Mouse (Mus musculus): Measurements from ENCODE around the gene Reg3a.
"Not testable (repeated sequence)": the region's sequence is repeated elsewhere in the genome, so short reads cannot be mapped to it uniquely, and the experiment has no call there.

Reg3a gene

DNA sequence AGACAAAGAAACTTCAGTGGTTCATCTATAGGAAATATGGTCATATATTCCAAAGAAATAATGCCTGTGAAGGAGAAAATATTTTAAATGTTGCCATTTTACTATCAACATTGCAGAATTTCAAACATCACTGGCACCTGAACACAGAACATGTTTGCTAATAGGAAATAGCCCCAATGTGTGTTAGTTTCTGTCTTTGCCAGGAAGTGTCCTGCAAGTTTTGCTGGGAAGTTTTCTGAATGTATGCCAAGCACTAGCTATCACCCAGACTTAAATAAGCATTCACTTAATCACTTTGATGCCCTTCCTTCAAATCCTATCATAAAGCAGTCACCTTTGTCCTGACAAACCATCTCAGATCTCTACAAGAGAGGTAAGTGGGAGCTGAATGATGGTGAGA, at the start of gene Reg3a:
Gene Reg3a (plus strand): TSS at position 301 of the 400 bp plus-strand sequence.
- DNase-seq = no peak

DNA sequence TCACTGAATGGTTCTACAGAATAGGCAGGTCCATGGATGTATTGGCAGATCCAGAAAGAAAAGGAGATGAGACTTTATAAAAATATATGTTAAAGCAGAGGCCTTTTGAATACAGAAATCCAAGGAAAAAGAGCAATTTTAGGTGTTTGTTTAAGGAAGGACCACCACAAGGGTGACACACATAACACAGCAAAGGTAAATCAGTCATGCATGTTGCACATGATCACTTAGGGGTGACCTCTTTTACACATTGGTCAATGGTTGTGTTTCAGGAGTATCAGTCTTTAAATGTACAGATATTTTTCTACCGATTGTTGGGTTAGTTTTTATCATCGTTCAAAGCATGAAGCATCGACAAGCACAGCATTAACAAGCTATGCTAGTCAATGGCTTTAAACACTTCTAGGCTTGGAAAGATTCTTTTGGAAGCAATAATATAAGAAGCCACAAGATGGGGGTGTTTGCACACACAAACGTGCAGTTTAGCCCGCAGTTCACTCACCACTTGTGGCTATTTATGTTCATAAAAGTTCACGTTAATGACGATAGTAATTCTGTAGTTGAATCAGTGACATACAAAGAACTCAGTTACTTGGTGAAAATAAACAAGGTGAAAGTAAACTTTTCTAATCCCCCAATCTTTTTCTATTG, 48.5 kb upstream of the Reg3a start:
- no peak for DNase-seq

DNA sequence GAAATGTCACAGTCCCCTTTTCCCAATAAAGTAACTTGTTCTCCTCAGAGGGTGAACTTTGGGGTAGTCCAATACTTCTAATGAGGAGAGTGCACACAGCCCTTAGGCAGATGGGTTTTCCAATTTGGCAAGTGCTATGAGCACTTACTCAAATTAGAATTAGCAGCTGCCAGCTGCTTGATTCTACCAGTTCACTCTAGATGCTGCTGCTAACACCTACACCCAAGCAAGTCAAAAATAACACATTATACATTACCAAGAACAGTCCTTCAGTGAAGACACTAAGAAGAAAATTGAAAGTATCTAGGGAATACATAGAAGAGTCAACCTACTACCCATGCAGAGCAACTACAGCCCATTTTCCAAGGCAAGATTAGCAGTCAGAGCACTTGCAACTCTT, 40.2 kb upstream of the Reg3a start:
- DNase-seq = no peak

DNA sequence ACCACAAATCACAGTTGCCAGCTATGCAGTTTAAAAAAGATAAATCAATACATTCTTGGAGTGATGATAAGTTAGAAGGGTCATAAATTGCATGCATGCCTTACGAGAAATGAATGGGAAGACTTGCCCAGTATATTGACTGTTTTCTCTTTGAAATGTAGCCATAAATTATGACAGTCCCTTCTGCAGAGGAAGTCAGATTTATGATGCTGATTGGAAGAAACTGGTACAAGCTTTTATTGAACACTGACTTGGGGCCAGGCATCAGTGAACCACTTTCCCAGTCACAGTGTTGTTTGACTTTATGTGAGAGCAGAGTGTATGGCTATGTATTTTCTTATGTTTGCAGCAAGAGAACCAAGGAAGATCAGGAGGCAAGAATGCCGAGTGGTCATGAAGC, 38.8 kb upstream of the Reg3a start:
- no peak for DNase-seq

DNA sequence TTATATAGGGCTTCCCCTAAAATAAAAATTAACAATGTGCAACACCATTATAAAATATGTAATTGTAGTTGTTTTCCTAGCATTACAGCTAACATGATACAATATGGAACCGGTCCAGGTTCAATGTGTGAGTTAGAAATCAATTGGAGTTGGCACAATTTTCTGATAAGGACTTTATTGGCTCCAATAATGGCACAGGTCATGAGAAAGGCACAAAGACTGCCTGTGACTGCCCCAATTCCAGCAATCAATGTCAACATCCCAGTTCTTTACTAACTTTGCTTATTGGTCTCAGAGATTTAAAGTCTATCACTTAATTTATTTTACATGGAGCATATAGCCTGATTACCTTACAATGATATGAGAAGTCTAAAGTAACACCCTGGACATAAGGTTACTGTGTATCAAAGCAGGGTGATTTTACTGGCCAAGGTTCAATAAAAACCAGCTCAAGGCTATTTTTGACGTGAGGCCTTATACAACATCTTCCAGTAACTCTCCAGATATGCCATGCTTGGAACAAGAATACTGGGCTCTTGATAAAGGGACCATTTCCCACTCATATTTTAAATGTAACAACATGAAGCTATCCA, 18.4 kb upstream of the Reg3a start:
- DNase-seq = no peak

DNA sequence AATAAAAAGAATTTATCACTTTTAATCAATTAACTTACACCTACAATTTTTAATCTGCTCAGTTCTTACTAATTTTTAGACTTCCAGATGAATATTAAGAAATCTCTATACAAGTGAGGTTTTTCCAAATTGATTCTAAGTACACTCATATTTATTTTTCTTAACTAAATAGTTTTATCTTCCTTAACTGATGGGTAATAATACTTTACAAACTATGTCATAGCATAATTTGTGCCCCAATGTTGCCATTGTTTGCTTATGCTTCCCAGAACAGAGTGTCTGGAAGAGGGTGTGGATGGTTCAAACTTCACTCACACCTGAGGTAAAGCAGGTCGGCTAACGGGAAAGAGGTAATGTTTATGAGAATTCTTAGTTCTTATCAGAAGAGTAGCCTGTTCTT, 10.2 kb upstream of the Reg3a start, which contains the start of gene Reg3b:
Gene Reg3b (plus strand): TSS at position 301 of the 400 bp plus-strand sequence.
- DNase-seq = no peak

DNA sequence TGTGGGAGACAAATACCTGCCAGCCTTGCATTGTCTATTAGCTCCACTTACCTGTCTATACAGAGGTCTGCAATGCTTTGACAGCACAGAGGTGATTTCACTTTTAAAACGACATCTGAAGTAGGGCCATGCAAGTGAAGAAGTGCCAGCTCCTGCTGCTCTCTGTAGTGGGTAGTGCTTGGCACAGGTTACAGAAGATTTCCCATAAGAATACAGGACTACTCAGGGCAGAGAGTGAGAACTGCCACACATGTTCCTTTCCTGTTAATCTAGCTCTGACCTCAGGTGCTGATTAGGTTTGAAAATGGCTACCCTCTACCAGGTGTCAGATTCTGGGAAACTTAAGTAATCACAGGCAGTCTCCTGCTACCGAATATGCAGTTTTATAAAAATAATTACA, 1.7 kb upstream of the Reg3a start, which contains the start of gene Reg3d:
Gene Reg3d (minus strand): TSS at position 101 of the 400 bp plus-strand sequence.
- no peak for DNase-seq

DNA sequence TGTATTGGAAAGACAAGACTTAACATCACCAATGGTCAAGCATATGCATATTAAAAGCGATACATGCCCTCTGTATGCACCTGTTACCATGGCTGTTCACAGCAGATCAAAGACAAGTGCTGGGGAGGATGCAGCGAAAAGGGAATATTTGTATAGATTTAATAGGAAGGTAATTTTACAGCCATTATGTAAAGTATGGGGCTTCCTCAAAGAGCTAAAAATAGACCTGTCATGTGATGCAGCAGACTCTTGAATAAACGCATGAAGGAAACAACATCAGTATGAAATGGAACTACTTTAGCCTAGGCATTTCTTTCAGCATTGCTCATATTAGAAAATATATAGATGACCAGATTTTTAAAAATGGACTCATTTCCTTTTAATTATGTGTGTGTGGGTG, 5.1 kb downstream of the Reg3a start:
- DNase-seq = no peak

DNA sequence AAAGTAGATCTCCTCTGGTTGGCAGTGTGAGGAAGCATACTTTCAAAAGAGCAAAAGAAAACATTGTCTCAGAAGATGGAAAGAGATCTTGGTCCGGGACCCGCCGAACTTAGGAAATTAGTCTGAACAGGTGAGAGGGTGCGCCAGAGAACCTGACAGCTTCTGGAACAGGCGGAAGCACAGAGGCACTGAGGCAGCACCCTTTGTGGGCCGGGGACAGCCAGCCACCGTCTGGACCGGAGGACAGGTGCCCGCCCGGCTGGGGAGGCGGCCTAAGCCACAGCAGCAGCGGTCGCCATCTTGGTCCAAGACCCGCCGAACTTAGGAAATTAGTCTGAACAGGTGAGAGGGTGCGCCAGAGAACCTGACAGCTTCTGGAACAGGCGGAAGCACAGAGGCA, 14.8 kb downstream of the Reg3a start, which contains the start of gene Reg2:
Gene Reg2 (plus strand): TSS at position 301 of the 400 bp plus-strand sequence.
- not testable (repeated sequence) for DNase-seq

DNA sequence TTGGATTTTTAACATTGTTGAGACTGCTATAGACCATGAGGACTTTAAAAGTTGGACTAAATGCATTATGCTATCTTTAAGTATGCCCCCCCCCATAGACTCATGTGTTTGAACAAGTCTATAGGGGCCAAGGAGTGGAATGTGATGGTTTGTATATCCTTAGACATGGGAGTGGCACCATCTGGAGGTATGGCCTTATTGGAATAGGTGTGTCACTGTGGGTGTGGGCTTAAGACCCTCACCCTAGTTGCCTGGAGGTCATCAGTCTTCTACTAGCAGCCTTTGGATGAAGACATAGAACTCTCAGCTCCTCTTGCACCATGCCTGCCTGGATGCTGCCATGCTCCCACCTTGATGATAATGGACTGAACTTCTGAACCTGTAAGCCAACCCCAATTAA, 41.9 kb downstream of the Reg3a start, which contains the start of gene Reg1:
Gene Reg1 (plus strand): TSS at position 301 of the 400 bp plus-strand sequence.
- not testable (repeated sequence) for DNase-seq

DNA sequence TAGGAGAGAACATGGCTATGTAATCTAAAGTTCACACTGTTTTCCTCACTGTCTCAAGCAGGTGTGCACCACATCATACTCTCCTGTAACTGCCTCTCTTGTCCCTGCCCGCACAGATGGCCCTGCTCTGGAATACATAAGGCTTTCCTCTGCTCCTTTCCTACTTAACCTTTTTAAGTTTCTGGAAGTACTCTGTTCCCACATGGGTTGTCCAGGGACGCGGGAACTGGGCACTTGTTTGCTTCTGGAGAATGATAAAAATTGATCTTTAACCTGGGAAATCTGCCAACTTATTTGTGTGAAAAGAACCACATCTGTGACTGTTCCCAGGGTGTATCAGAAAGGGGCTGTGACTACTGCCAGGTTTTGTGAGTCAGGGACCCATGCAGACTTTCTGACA, 45.0 kb downstream of the Reg3a start:
- no peak for DNase-seq
